Mouse (Mus musculus): Measurements from ENCODE around the gene Zfp710. TPM values are rescaled to one million over a fixed set of nuclear protein-coding genes. Genes with fewer than 3 reads are reported as not detected.
"Not testable (repeated sequence)": the region's sequence is repeated elsewhere in the genome, so short reads cannot be mapped to it uniquely, and the experiment has no call there.

Zfp710 gene
- total RNA-seq (2022) = 10 to 100 TPM; 14.3 to 34.1 (median 25.3) TPM

GRCm38 (mm10) chr7:80024521-80025390 lies at the start of gene Zfp710:
Gene Zfp710, plus strand, starts transcription at chr7:80024814.
- DNase-seq = peak; percentile 88

GRCm38 (mm10) chr7:79975316-79975715 lies 49.3 kb upstream of the Zfp710 start:
- DNase-seq = no peak

GRCm38 (mm10) chr7:79986717-79987116 lies 37.9 kb upstream of the Zfp710 start:
- DNase-seq = no peak

GRCm38 (mm10) chr7:79987745-79988144 lies 36.9 kb upstream of the Zfp710 start:
- no peak for DNase-seq

GRCm38 (mm10) chr7:79988466-79988865 lies 36.1 kb upstream of the Zfp710 start:
- DNase-seq = not testable (repeated sequence)

GRCm38 (mm10) chr7:79994476-79994875 lies 30.1 kb upstream of the Zfp710 start:
- DNase-seq = peak; percentile 26

GRCm38 (mm10) chr7:79997761-79998160 lies 26.9 kb upstream of the Zfp710 start:
- no peak for DNase-seq

- DNase-seq = no peak
Observed at GRCm38 (mm10) chr7:80002353-80003055, 22.1 kb upstream of the Zfp710 start.

- DNase-seq = no peak
Observed at GRCm38 (mm10) chr7:80004776-80005554, 19.6 kb upstream of the Zfp710 start.

- DNase-seq = no peak
Observed at GRCm38 (mm10) chr7:80010680-80011079, 13.9 kb upstream of the Zfp710 start.

GRCm38 (mm10) chr7:80011470-80011869 lies 13.1 kb upstream of the Zfp710 start:
- DNase-seq = peak; percentile 28

- DNase-seq = peak; percentile 21
Observed at GRCm38 (mm10) chr7:80013884-80014550, 10.6 kb upstream of the Zfp710 start.

GRCm38 (mm10) chr7:80014826-80015755 lies 9.5 kb upstream of the Zfp710 start:
- DNase-seq = no peak

- DNase-seq = no peak
Observed at GRCm38 (mm10) chr7:80018506-80019452, 5.8 kb upstream of the Zfp710 start.

- no peak for DNase-seq
Observed at GRCm38 (mm10) chr7:80023621-80024435, 786 bp upstream of the Zfp710 start.

GRCm38 (mm10) chr7:80025391-80026117 lies 940 bp downstream of the Zfp710 start:
- DNase-seq = no peak

GRCm38 (mm10) chr7:80026118-80026989 lies 1.7 kb downstream of the Zfp710 start:
- no peak for DNase-seq

All from adrenal gland, adult 8-10 months (tissue).